Mouse (Mus musculus): ENCODE measurements at regions not wholly inside any gene's neighbourhood (a gene's known extent, or its start where the extent isn't known, plus 50 kb on each side); places are given as distances from the start of the nearest gene placed in this dataset.

- DNase-seq (ENCODE audit: low spot score), result no peak
Measured at GRCm38 (mm10) chr2:79086857-79087578, 168.2 kb upstream of the Itga4 start.

GRCm38 (mm10) chr2:79087600-79088205 is 167.5 kb upstream of the Itga4 start:
- no peak for DNase-seq (ENCODE audit: low spot score)

GRCm38 (mm10) chr2:79090273-79090672 is 165.0 kb upstream of the Itga4 start:
- no peak for DNase-seq (ENCODE audit: low spot score)

GRCm38 (mm10) chr2:79094298-79094697 is 160.9 kb upstream of the Itga4 start:
- DNase-seq (ENCODE audit: low spot score), result no peak

- no peak for DNase-seq (ENCODE audit: low spot score)
Measured at GRCm38 (mm10) chr2:79096532-79097251, 158.5 kb upstream of the Itga4 start.

DNA sequence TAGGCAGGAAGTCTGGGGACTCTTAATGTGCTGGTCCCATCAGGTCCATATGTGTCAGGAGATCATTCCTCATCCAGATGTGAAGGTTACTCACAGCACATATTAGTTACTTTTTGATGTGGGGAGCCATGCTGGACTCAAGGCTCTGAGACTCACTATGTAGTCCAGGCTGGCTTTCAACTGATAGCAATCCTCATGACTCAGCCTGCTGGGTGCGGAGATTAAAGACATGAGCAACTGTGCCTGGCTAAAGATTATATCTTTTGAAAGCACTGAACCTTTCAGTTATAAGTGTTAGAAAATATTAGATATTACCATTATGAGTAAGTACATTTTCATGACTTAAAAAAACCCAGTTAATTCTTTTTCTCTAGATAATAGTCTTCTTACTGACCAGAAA is 155.6 kb upstream of the Itga4 start:
- DNase-seq (ENCODE audit: low spot score), result no peak

GRCm38 (mm10) chr2:79111673-79112072 is 143.6 kb upstream of the Itga4 start:
- DNase-seq (ENCODE audit: low spot score), result no peak

DNA sequence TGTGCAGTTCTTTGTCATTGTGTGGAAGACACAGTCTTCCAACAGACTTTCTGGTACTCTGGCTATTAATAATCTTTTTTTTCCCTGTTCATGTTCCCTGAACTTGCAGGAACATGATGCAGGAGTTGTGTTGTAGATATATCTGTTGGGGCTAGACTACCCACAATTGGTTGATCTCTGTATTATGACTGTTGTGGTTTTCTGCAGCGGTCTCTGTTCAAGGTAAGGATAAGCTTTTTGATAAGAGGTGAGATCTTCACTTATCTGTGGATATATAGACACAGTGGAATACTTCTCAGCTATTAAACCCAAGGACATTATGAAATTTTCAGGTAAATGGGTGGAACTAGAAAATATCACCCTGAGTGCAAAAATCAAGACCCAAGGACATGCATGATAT is 143.2 kb upstream of the Itga4 start:
- DNase-seq (ENCODE audit: low spot score), result no peak

- no peak for DNase-seq (ENCODE audit: low spot score)
Measured at GRCm38 (mm10) chr2:79120610-79121345, 134.4 kb upstream of the Itga4 start.

- DNase-seq (ENCODE audit: low spot score), result no peak
Measured at GRCm38 (mm10) chr2:79122530-79122929, 132.7 kb upstream of the Itga4 start.

- DNase-seq (ENCODE audit: low spot score), result no peak
Measured at GRCm38 (mm10) chr2:79124272-79124976, 130.8 kb upstream of the Itga4 start.

DNA sequence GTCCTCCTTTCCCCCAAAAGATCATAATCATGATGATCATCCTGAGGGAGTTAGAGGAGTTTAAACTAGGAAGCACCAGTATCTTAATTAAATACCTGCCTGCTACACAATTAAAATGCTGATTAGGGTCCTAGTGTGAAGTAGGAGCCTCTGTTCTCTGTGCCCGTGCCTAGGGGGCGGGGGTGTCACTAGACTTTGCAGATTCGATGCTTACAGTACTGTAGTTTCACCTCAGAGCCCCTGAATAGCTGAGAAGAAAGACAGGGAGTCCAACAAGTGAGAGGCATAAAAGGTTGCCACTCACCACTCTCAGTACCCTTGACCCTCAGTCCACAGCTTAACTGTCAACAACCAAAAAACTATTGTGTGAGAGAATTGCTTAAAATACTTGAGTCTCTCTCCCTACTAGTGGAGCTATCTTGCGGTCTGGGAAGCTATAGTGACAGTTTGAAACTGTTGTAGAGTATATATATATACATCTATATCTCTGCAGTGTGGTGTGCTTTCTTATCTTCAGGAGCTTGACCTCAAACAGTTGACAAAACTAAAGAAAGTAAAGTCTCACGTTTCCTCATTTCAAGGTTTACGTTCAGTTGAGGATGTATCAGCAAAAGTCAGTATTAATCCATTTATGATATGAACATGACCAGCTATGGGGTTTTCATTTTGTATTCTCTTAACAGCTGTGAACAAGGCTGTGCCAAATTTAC is 128.9 kb upstream of the Itga4 start:
- no peak for DNase-seq (ENCODE audit: low spot score)

GRCm38 (mm10) chr2:79126996-79127741 is 128.1 kb upstream of the Itga4 start:
- no peak for DNase-seq (ENCODE audit: low spot score)

- DNase-seq (ENCODE audit: low spot score), result no peak
Measured at GRCm38 (mm10) chr2:79127822-79128221, 127.4 kb upstream of the Itga4 start.

DNA sequence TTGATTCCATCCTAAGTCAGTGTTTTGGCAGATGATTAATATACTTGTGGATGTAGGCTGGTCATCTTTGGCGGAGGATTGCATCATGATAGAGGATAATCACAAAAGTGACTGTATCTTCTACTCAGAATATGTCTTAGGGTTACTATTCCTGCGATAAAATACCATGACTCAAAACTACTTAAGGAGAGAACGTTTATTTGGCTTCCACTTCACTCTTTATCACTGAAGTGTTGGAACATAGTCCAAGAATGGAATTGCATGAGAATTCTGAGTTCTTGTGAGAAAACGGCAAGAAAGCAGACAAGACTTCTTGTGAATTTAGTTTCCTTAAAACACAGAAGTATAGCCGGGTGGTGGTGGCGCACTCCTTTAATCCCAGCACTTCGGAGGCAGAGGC is 124.6 kb upstream of the Itga4 start:
- no peak for DNase-seq (ENCODE audit: low spot score)

- DNase-seq (ENCODE audit: low spot score), result no peak
Measured at GRCm38 (mm10) chr2:79131235-79131634, 124.0 kb upstream of the Itga4 start.

DNA sequence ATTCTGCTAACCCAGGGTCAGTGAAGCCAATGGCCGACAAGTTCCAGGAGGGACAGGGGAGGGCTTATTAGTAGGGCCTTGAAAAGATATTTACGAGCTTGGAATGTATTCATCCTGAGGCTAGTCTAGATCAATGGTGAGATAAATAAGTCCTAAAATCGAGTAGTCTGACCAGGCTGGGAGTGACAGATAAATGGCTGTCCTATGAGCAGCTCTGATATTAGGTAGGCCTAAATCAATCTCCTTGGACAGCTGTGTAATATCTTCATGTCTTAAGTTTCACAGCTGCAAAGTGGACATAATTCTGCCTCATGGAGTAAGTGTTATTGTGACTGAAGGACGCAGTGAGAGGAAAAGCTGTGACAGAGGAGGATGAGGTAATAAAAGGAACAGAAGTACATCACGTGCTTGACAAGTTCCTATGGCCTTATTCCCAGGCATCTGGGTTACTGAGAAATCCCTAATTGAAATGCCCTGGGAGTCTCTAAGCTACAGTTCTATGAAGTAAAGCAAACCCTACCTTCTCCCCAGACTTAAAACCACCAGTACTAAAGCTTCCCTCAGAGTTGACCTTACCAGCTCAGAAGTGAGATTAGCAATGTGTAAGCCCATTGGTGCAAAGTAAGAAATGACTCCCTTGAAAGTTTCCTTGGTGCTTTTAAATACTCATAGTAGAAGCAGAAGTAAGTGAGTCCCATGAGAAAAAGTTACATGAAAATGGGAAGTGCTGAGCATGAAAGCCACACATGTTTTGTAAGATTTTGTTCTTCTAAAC is 123.3 kb upstream of the Itga4 start:
- no peak for DNase-seq (ENCODE audit: low spot score)

DNA sequence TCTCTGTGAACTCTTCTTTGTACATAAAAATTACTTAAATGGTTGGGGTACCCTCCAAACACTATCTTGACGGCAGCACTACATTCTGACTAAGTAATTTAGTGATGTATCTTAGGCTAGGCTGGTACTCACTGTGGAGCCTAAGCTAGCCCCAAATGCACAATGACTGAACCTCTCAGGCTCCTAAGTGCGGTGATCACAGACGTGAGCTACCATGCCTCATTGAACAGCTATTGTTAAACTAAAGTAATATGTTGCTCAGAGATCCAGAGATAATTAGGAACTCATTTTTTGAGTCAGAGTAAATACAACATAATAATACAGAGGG is 122.7 kb upstream of the Itga4 start:
- no peak for DNase-seq (ENCODE audit: low spot score)

DNA sequence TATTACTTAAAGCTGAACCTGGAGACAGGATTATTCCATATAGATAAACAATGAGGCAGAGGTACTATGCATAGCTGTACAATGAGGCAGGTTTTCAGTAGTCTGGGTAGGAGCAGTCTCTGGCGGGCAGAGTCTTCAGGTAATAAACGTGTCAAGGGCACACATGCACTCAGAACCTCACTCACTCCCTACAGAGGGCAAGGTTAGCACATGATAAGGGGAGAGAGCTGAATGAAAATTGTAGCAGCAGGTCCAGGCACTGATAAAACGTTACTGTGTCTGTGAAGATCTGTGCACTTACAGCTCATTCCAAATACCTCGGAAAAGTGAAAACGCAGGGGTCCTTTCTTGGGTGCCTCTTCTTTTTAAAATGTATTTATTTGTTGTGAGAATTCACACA is 120.9 kb upstream of the Itga4 start:
- no peak for DNase-seq (ENCODE audit: low spot score)

DNA sequence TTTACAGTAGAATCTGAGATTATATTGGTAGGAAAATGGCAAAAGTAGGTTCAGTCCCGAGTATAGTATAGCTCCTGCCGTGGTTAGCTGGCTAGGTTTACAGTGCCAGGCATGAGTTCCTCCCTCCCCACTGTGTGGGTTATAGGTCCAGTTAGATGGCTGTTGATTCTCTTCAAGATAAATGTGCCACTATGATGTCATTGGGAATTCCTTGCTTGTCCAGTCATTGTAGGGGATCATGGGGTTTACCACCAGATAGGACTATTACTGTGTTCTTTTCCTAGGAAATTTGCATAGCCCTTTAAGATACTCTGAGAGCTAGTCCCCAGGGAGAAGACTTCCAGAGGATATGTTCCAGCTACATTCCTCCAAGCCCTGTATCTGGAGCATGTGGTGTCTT is 119.2 kb upstream of the Itga4 start:
- no peak for DNase-seq (ENCODE audit: low spot score)

All from yolk sac, embryonic 10.5 days (tissue).